Mouse (Mus musculus): Measurements from ENCODE around the gene Lamb1.

Gene Lamb1

GRCm38 (mm10) chr12:31302766-31303511 lies 37.9 kb downstream of the Lamb1 start:
- in situ Hi-C loops (cut with MboI; ENCODE audit: low pct_unique_long_range_greater_than_20kb in 1 of 2, low sequenced_read_pairs in 2 of 2, unreplicated experiment in 1 of 2), result no loop called here

GRCm38 (mm10) chr12:31306075-31306675 lies 41.1 kb downstream of the Lamb1 start:
- in situ Hi-C loops (cut with MboI; ENCODE audit: low pct_unique_long_range_greater_than_20kb in 1 of 2, low sequenced_read_pairs in 2 of 2, unreplicated experiment in 1 of 2), result no loop called here

GRCm38 (mm10) chr12:31307011-31307410 lies 42.0 kb downstream of the Lamb1 start:
- in situ Hi-C loops (cut with MboI; ENCODE audit: low pct_unique_long_range_greater_than_20kb in 1 of 2, low sequenced_read_pairs in 2 of 2, unreplicated experiment in 1 of 2), result no loop called here

- in situ Hi-C loops (cut with MboI; ENCODE audit: low pct_unique_long_range_greater_than_20kb in 1 of 2, low sequenced_read_pairs in 2 of 2, unreplicated experiment in 1 of 2), result no loop called here
Measured at GRCm38 (mm10) chr12:31307756-31308155, 42.7 kb downstream of the Lamb1 start.

- in situ Hi-C loops (cut with MboI; ENCODE audit: low pct_unique_long_range_greater_than_20kb in 1 of 2, low sequenced_read_pairs in 2 of 2, unreplicated experiment in 1 of 2), result no loop called here
Measured at GRCm38 (mm10) chr12:31310687-31311086, 45.7 kb downstream of the Lamb1 start.

GRCm38 (mm10) chr12:31311671-31312265 lies 46.7 kb downstream of the Lamb1 start:
- in situ Hi-C loops (cut with MboI; ENCODE audit: low pct_unique_long_range_greater_than_20kb in 1 of 2, low sequenced_read_pairs in 2 of 2, unreplicated experiment in 1 of 2), result no loop called here

- in situ Hi-C loops (cut with MboI; ENCODE audit: low pct_unique_long_range_greater_than_20kb in 1 of 2, low sequenced_read_pairs in 2 of 2, unreplicated experiment in 1 of 2), result no loop called here
Measured at GRCm38 (mm10) chr12:31312281-31312680, 47.2 kb downstream of the Lamb1 start.

- in situ Hi-C loops (cut with MboI; ENCODE audit: low pct_unique_long_range_greater_than_20kb in 1 of 2, low sequenced_read_pairs in 2 of 2, unreplicated experiment in 1 of 2), result no loop called here
Measured at GRCm38 (mm10) chr12:31313136-31313535, 48.1 kb downstream of the Lamb1 start.

- in situ Hi-C loops (cut with MboI; ENCODE audit: low pct_unique_long_range_greater_than_20kb in 1 of 2, low sequenced_read_pairs in 2 of 2, unreplicated experiment in 1 of 2), result no loop called here
Measured at GRCm38 (mm10) chr12:31314310-31314709, 49.3 kb downstream of the Lamb1 start.

GRCm38 (mm10) chr12:31315961-31316360 lies 50.9 kb downstream of the Lamb1 start:
- in situ Hi-C loops (cut with MboI; ENCODE audit: low pct_unique_long_range_greater_than_20kb in 1 of 2, low sequenced_read_pairs in 2 of 2, unreplicated experiment in 1 of 2), result no loop called here

GRCm38 (mm10) chr12:31317670-31318408 lies 52.8 kb downstream of the Lamb1 start:
- in situ Hi-C loops (cut with MboI; ENCODE audit: low pct_unique_long_range_greater_than_20kb in 1 of 2, low sequenced_read_pairs in 2 of 2, unreplicated experiment in 1 of 2), result no loop called here

- in situ Hi-C loops (cut with MboI; ENCODE audit: low pct_unique_long_range_greater_than_20kb in 1 of 2, low sequenced_read_pairs in 2 of 2, unreplicated experiment in 1 of 2), result no loop called here
Measured at GRCm38 (mm10) chr12:31318409-31318963, 53.5 kb downstream of the Lamb1 start.

GRCm38 (mm10) chr12:31320817-31321216 lies 55.8 kb downstream of the Lamb1 start:
- in situ Hi-C loops (cut with MboI; ENCODE audit: low pct_unique_long_range_greater_than_20kb in 1 of 2, low sequenced_read_pairs in 2 of 2, unreplicated experiment in 1 of 2), result no loop called here

- in situ Hi-C loops (cut with MboI; ENCODE audit: low pct_unique_long_range_greater_than_20kb in 1 of 2, low sequenced_read_pairs in 2 of 2, unreplicated experiment in 1 of 2), result no loop called here
Measured at GRCm38 (mm10) chr12:31321532-31321931, 56.5 kb downstream of the Lamb1 start.

GRCm38 (mm10) chr12:31323136-31323695 lies 58.2 kb downstream of the Lamb1 start:
- in situ Hi-C loops (cut with MboI; ENCODE audit: low pct_unique_long_range_greater_than_20kb in 1 of 2, low sequenced_read_pairs in 2 of 2, unreplicated experiment in 1 of 2), result no loop called here

GRCm38 (mm10) chr12:31327139-31327538 lies 62.1 kb downstream of the Lamb1 start:
- in situ Hi-C loops (cut with MboI; ENCODE audit: low pct_unique_long_range_greater_than_20kb in 1 of 2, low sequenced_read_pairs in 2 of 2, unreplicated experiment in 1 of 2), result no loop called here

GRCm38 (mm10) chr12:31333261-31333660 lies 68.2 kb downstream of the Lamb1 start:
- in situ Hi-C loops (cut with MboI; ENCODE audit: low pct_unique_long_range_greater_than_20kb in 1 of 2, low sequenced_read_pairs in 2 of 2, unreplicated experiment in 1 of 2), result no loop called here

GRCm38 (mm10) chr12:31350191-31350943 lies 85.3 kb downstream of the Lamb1 start:
- in situ Hi-C loops (cut with MboI; ENCODE audit: low pct_unique_long_range_greater_than_20kb in 1 of 2, low sequenced_read_pairs in 2 of 2, unreplicated experiment in 1 of 2), result no loop called here

Data from mouse embryonic stem cell (cell line).